Mouse (Mus musculus) CH12.LX (cell line): ENCODE results near the gene Tsc22d2. TPM values are rescaled to one million over a fixed set of nuclear protein-coding genes. Genes with fewer than 3 reads are reported as not detected.
A peak's percentile ranks its signal among the peaks of the same experiment; 100 is the strongest.

Experiments used
- DNase-seq: peaks from one replicate; pipeline ENCODE4 v3.0.0-alpha.2; 2013; ENCODE audit errors: extremely low read depth
- H3K27ac ChIP-seq: 2 replicates; pipeline ENCODE4 v1.5.1; 2012; ENCODE audit warnings: low read depth, mild to moderate bottlenecking, control low read depth, moderate library complexity; ENCODE audit not compliant: insufficient read depth
- H3K27me3 ChIP-seq: replicated peaks from 2 replicates; pipeline ENCODE3; 2012; ENCODE audit warnings: inconsistent platforms
- H3K36me3 ChIP-seq, 2 experiments: replicated peaks in 1 of 2; 2 replicates each; pipeline versions ENCODE3 to v1.6.1; 2012; ENCODE audit warnings: inconsistent platforms in 1 of 2, low read length in 1 of 2, mild to moderate bottlenecking in 1 of 2, mixed read lengths in 1 of 2, moderate library complexity in 1 of 2; ENCODE audit not compliant: control insufficient read depth in 1 of 2, insufficient read depth in 1 of 2
- H3K4me1 ChIP-seq, 2 experiments: 2 replicates each; pipeline ENCODE4 v1.6.1; 2012; ENCODE audit warnings: inconsistent platforms in 1 of 2, moderate library complexity in 1 of 2; ENCODE audit not compliant: insufficient read depth in 2 of 2, control insufficient read depth in 1 of 2
- H3K4me2 ChIP-seq: 2 replicates; pipeline ENCODE4 v1.6.1; 2012; ENCODE audit warnings: low read depth, mild to moderate bottlenecking, control low read depth; ENCODE audit not compliant: poor library complexity, insufficient read depth, severe bottlenecking
- H3K4me3 ChIP-seq, 3 experiments: fragments of 150-350 bp in 1 of 3; sonication (generic) in 1 of 3; replicated peaks in 1 of 3; 2 replicates each; pipeline versions ENCODE3 to v1.5.1; 2011 to 2012; ENCODE audit warnings: low read depth in 2 of 3, low read length in 2 of 3, mild to moderate bottlenecking in 2 of 3, moderate library complexity in 2 of 3, control low read depth in 1 of 3, improper control_type of control experiment in 1 of 3, inconsistent platforms in 1 of 3, mixed read lengths in 1 of 3; ENCODE audit not compliant: poor library complexity in 1 of 3
- H3K79me2 ChIP-seq: replicated peaks from 2 replicates; pipeline ENCODE4 v1.6.1; 2012; ENCODE audit warnings: mild to moderate bottlenecking, moderate library complexity; ENCODE audit not compliant: control insufficient read depth, poor library complexity, insufficient read depth, severe bottlenecking; ENCODE audit errors: extremely low read depth
- H3K9ac ChIP-seq: 2 replicates; pipeline ENCODE4 v1.6.1; 2012; ENCODE audit warnings: low read depth, mild to moderate bottlenecking, control low read depth, moderate library complexity; ENCODE audit not compliant: insufficient read depth
- H3K9me3 ChIP-seq: replicated peaks from 2 replicates; pipeline ENCODE3; 2012; ENCODE audit warnings: low read length, inconsistent platforms, mixed read lengths
- CTCF ChIP-seq, 2 experiments: IDR thresholded peaks in 1 of 2; conservative IDR thresholded peaks in 1 of 2; 2 replicates each; pipeline ENCODE4 v1.5.1; 2011 to 2012; ENCODE audit warnings: low read depth in 2 of 2, low read length in 2 of 2, improper control_type of control experiment in 1 of 2, inconsistent platforms in 1 of 2, mild to moderate bottlenecking in 1 of 2, moderate library complexity in 1 of 2
- ELF1 ChIP-seq: IDR thresholded peaks from 2 replicates; pipeline ENCODE4 v1.6.1; 2014; ENCODE audit warnings: low read depth, mild to moderate bottlenecking, inconsistent platforms, low read length, improper control_type of control experiment
- ETS1 ChIP-seq: conservative IDR thresholded peaks from 2 replicates; pipeline ENCODE4 v1.6.1; 2012; ENCODE audit warnings: low read depth, mild to moderate bottlenecking, inconsistent platforms, low read length, improper control_type of control experiment, moderate library complexity
- IRF4 ChIP-seq: IDR thresholded peaks from 2 replicates; pipeline ENCODE4 v1.6.1; 2014; ENCODE audit warnings: low read depth, mild to moderate bottlenecking, inconsistent platforms, low read length, improper control_type of control experiment
- KAT2A ChIP-seq: IDR thresholded peaks from 2 replicates; pipeline ENCODE4 v1.6.1; 2012; ENCODE audit warnings: low read length, improper control_type of control experiment, inconsistent platforms; ENCODE audit not compliant: insufficient replicate concordance
- MAX ChIP-seq: IDR thresholded peaks from 2 replicates; pipeline ENCODE4 v1.6.1; 2011; ENCODE audit warnings: low read length, improper control_type of control experiment
- MXI1 ChIP-seq: IDR thresholded peaks from 2 replicates; pipeline ENCODE4 v1.6.1; 2011; ENCODE audit warnings: mild to moderate bottlenecking, low read depth, low read length, improper control_type of control experiment
- NRF1 ChIP-seq: IDR thresholded peaks from 2 replicates; pipeline ENCODE4 v1.6.1; 2014; ENCODE audit warnings: low read depth, mild to moderate bottlenecking, inconsistent platforms, low read length, improper control_type of control experiment, moderate library complexity
- RAD21 ChIP-seq: IDR thresholded peaks from 2 replicates; pipeline ENCODE4 v1.6.1; 2011; ENCODE audit warnings: low read depth, mild to moderate bottlenecking, low read length, improper control_type of control experiment, moderate library complexity
- RCOR1 ChIP-seq: conservative IDR thresholded peaks from 2 replicates; pipeline ENCODE4 v1.6.1; 2012; ENCODE audit warnings: low read depth, mild to moderate bottlenecking, inconsistent platforms, low read length, improper control_type of control experiment
- SIN3A ChIP-seq: IDR thresholded peaks from 2 replicates; pipeline ENCODE4 v1.6.1; 2012; ENCODE audit warnings: low read length, improper control_type of control experiment, inconsistent platforms
- SMC3 ChIP-seq: IDR thresholded peaks from 2 replicates; pipeline ENCODE4 v1.6.1; 2011; ENCODE audit warnings: low read depth, low read length, improper control_type of control experiment
- UBTF ChIP-seq: IDR thresholded peaks from 2 replicates; pipeline ENCODE4 v1.6.1; 2012; ENCODE audit warnings: low read depth, mild to moderate bottlenecking, inconsistent platforms, low read length, improper control_type of control experiment, moderate library complexity
- ZKSCAN1 ChIP-seq: IDR thresholded peaks from 2 replicates; pipeline ENCODE4 v1.6.1; 2012; ENCODE audit warnings: low read depth, inconsistent platforms, low read length, improper control_type of control experiment, borderline replicate concordance
- ZNF384 ChIP-seq: IDR thresholded peaks from 2 replicates; pipeline ENCODE4 v1.6.1; 2012; ENCODE audit warnings: low read depth, low read length, improper control_type of control experiment, inconsistent platforms
- dilution Hi-C: fragments of 300-500 bp; cut with MboI; formaldehyde crosslinking; loops from 2 replicates; pipeline ENCODE4 v1.14.3; 2020; ENCODE audit warnings: low sequenced_read_pairs; ENCODE audit not compliant: extremely low pct_unique_long_range_greater_than_20kb, extremely low pct_ligation_motif_present
- in situ Hi-C: fragments of 300-500 bp; cut with MboI; formaldehyde crosslinking; loops from 3 replicates; pipeline ENCODE4 v1.14.3; 2019; ENCODE audit warnings: low sequenced_read_pairs, low pct_ligation_motif_present, low pct_unique_long_range_greater_than_20kb, mixed read lengths
- polyA plus RNA-seq: library from polyadenylated mRNA; unstranded; fragments of >175 nt; gene quantifications from 2 replicates; pipeline ENCODE4 v1.2.1, GENCODE M21; 2012; ENCODE audit warnings: low read depth; ENCODE audit not compliant: insufficient read length
- total RNA-seq, 2 experiments: library from RNA; depleted of rRNA; stranded (reverse); fragments of 300-350 nt in 1 of 2; fragments of >200 nt in 1 of 2; gene quantifications; 2 replicates each; pipeline ENCODE4 v1.2.3; 2012 to 2014

Tsc22d2 gene
- total and polyA plus RNA-seq, 3 experiments = 9.0 to 17.4 (median 12.9) TPM

DNA sequence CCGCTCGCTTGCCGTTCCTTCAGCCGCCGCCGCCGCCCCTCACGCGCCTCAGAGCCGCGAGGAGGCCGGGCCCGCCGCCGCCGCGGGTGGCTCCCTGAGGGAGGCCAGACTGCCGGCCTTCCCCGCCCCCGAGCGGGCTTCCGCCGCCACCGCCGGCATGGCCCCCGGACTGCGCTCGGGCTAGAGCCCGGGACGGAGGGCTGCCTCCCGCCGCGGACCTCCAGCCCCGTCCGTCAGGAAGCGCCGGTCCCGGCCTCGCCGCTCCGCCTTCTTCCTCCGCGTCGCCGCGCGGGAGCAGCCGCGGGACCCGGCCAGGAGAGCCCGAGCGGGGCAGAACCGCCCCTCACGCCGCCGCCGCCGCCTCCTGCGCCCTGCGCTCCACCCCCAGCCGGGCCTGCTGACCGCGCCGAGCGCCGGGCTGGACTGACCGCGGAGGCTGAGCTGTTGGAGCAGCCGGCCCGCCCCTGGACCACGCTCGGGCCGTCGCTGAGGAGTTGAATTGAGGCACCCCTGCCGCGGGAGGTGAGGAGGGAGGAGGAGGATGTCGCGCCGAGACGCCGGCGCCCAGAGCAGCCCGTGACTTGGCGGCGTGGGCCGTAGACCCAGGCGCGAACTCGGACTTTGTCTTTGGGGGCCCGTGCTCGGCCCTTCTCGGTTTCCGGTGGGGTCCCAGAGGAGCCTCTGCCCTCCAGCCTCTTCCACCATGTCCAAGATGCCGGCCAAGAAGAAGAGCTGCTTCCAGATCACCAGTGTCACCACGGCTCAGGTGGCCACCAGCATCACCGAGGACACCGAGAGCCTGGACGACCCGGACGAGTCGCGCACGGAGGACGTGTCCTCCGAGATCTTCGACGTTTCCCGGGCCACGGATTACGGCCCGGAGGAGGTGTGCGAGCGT lies 720 bp downstream of the Tsc22d2 start:
- H3K4me3 ChIP-seq = peak overlapping the region; percentile 78 to 96 (median 93)
- H3K4me2 ChIP-seq = peak overlapping the region; percentile 18; the same call in 1 of the 2 replicates
- H3K27ac ChIP-seq = peak overlapping the region; percentile 89
- peaks cover 0 to 4% of the 10 kb centered on the region in 2 experiments; a peak in 1 of 4 replicates for H3K4me1 ChIP-seq
- no peaks in the 10 kb centered on the region for H3K27me3 ChIP-seq
- DNase-seq = peak; percentile 21
- peaks cover 37% of the 10 kb centered on the region for H3K79me2 ChIP-seq
- H3K9me3 ChIP-seq = no peaks in the 10 kb centered on the region
- H3K36me3 ChIP-seq = peaks cover 0 to 9% of the 10 kb centered on the region in 2 experiments
- dilution Hi-C loops (no loop called here), in situ Hi-C loops (loop anchor here (25.0 kb wide), 1 partner anchor 272 kb away; the partner anchor contains the start of gene Siah2)
- TF ChIP-seq SIN3A (peak; percentile 36), IRF4 (no peak), ELF1 (peak; percentile 6; the same call in 1 of the 2 replicates), MXI1 (peak; percentile 33; the same call in 1 of the 2 replicates), UBTF (peak; percentile 89; the same call in 1 of the 2 replicates)
- peak overlapping the region; percentile 93 for H3K9ac ChIP-seq

DNA sequence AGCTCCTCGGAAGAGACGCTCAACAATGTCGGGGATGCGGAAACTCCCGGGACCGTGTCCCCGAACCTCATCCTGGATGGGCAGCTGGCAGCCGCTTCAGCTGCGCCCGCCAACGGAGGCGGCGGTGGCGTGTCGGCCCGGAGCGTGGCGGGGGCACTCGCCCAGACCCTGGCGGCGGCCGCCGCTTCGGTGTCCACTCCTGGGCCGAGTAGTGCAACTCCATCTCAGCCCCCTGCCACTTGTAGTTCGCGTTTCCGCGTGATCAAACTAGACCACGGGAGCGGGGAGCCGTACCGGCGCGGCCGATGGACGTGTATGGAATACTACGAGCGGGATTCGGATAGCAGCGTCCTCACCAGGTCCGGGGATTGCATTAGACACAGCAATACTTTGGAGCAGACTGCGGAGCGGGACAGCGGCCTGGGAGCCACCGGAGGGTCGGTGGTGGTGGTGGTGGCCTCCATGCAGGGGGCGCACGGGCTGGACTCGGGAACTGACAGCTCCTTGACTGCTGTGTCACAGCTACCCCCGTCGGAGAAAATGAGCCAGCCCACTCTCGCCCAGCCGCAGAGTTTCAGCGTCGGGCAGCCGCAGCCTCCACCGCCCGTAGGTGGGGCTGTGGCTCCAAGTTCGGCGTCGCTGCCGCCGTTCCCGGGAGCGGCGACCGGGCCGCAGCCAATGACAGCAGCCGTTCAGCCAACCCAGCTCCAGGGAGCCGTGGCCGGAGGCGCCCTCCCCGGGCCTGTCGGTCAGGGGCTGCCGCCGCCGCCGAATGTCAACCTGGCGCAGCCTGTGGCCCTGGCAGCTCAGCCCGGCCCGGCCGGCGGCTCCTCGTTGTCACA lies 1.6 kb downstream of the Tsc22d2 start:
- no peaks in the 10 kb centered on the region for H3K27me3 ChIP-seq
- peak overlapping the region; percentile 93 for H3K9ac ChIP-seq
- H3K27ac ChIP-seq = peak overlapping the region; percentile 89
- in situ Hi-C loops = loop anchor here (25.0 kb wide), 1 partner anchor 271 kb away; the partner anchor contains the start of gene Siah2
- H3K79me2 ChIP-seq = peaks cover 37% of the 10 kb centered on the region
- peak overlapping the region; percentile 18; the same call in 1 of the 2 replicates for H3K4me2 ChIP-seq
- peak; percentile 69 for DNase-seq
- H3K4me1 ChIP-seq = peaks cover 0 to 4% of the 10 kb centered on the region in 2 experiments; a peak in 1 of 4 replicates
- H3K36me3 ChIP-seq = peaks cover 0 to 9% of the 10 kb centered on the region in 2 experiments
- dilution Hi-C loops = no loop called here
- no peaks in the 10 kb centered on the region for H3K9me3 ChIP-seq
- peak in 1 of 2 experiments; percentile 69; a peak in 2 of 4 replicates for TF ChIP-seq CTCF (conservative IDR thresholded peaks at IDR 0.05 in 1 of 2, IDR thresholded peaks at IDR 0.05 in 1 of 2; ENCODE audit: low read depth in 2 of 2, low read length in 2 of 2)
- TF ChIP-seq RAD21 = peak; percentile 61
- TF ChIP-seq RCOR1 = no peak
- TF ChIP-seq NRF1 = 0 out of 2 replicates have a peak, but pooled peaks have one; percentile 12
- peak; percentile 98 for TF ChIP-seq UBTF
- no peak for TF ChIP-seq ZKSCAN1
- TF ChIP-seq SMC3 = peak; percentile 38
- no peak for TF ChIP-seq MAX
- no peak for TF ChIP-seq ZNF384
- TF ChIP-seq KAT2A = no peak
- peak; percentile 63 for TF ChIP-seq SIN3A
- TF ChIP-seq IRF4 = peak; percentile 46; the same call in 1 of the 2 replicates
- no peak; the same call in 1 of the 2 replicates for TF ChIP-seq ETS1
- peak overlapping the region; percentile 78 to 96 (median 93) for H3K4me3 ChIP-seq
